Mouse (Mus musculus) liver, embryonic 16.5 days (tissue): ENCODE measurements at regions not wholly inside any gene's neighbourhood (a gene's known extent, or its start where the extent isn't known, plus 50 kb on each side); places are given as distances from the start of the nearest gene placed in this dataset.
A peak's percentile ranks its signal among the peaks of the same experiment; 100 is the strongest.

ENCODE experiments used
- ATAC-seq: fragments of 200-750 bp; cut with Nextera tagmentation; 2 replicates; pipeline ENCODE4 v1.8.0; 2017; ENCODE audit warnings: low read depth, mild to moderate bottlenecking, moderate number of reproducible peaks, moderate library complexity
- H3K27ac ChIP-seq: fragments of 300-500 bp; sonication (generic); 2 replicates; pipeline ENCODE4 v1.5.1; 2014; ENCODE audit warnings: mild to moderate bottlenecking, low read length
- H3K27me3 ChIP-seq: fragments of 300-500 bp; sonication (generic); 2 replicates; pipeline ENCODE4 v1.6.1; 2014; ENCODE audit warnings: low read depth, low read length, mixed read lengths; ENCODE audit not compliant: control insufficient read depth, insufficient read depth
- H3K36me3 ChIP-seq: fragments of 300-500 bp; sonication (generic); 2 replicates; pipeline ENCODE4 v1.6.1; 2014; ENCODE audit warnings: mild to moderate bottlenecking; ENCODE audit not compliant: control insufficient read depth, insufficient read depth
- H3K4me1 ChIP-seq: fragments of 300-500 bp; sonication (generic); 2 replicates; pipeline ENCODE4 v1.6.1; 2014; ENCODE audit warnings: low read depth, low read length, mixed read lengths; ENCODE audit not compliant: control insufficient read depth
- H3K4me2 ChIP-seq: fragments of 300-500 bp; sonication (generic); 2 replicates; pipeline ENCODE4 v1.6.1; 2014; ENCODE audit warnings: low read depth, low read length, mixed read lengths
- H3K4me3 ChIP-seq: fragments of 300-500 bp; sonication (generic); 2 replicates; pipeline ENCODE4 v1.5.1; 2014; ENCODE audit warnings: low read depth, mild to moderate bottlenecking, low read length
- H3K9ac ChIP-seq: fragments of 300-500 bp; sonication (generic); 2 replicates; pipeline ENCODE4 v1.6.1; 2014; ENCODE audit warnings: low read depth, low read length
- H3K9me3 ChIP-seq: fragments of 300-500 bp; sonication (generic); replicated peaks from 2 replicates; pipeline ENCODE4 v1.6.1; 2016; ENCODE audit warnings: low read length; ENCODE audit not compliant: control insufficient read depth
- WGBS: fragments of 180-500 bp; shearing (Covaris S2); extraction: QIAGEN DNeasy Blood & Tissue Kit; methylation state at CpG from one replicate; pipeline ENCODE4 v1.1.7; 2014; ENCODE audit not compliant: insufficient replicate concordance; 5-methylcytosine and 5-hydroxymethylcytosine counted together

DNA sequence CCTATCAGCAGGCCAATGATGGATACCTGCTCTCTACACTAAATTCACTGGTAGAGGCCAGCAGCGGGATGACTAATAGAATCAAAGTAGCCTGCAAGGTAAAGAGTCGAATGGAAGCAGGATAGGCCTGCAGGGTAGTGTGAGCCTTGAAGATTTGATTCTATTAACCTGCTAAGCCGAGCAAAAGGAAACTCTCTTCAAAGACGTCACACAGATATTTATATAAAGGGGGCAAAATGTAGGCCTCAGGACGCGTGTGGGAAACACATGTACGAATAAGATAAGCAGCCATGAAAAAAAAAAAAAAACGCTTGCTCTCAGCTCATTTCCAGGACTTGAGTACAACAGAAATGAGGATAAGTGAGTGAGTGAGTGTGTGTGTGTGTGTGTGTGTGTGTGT is 138.4 kb upstream of the D7Ertd443e start:
- WGBS, result 22% methylated on average over 8 of the region's 8 CpGs
- Histone ChIP-seq H3K9me3 (no peaks in the 10 kb centered on the region), H3K4me1 (peaks cover 22% of the 10 kb centered on the region), H3K9ac (no peak overlapping the region), H3K4me3 (no peak overlapping the region), H3K4me2 (0 out of 2 replicates have a peak overlapping the region, but pooled peaks have one; percentile 17), H3K27me3 (no peaks in the 10 kb centered on the region), H3K36me3 (no peaks in the 10 kb centered on the region), H3K27ac (peak overlapping the region; percentile 55)
- ATAC-seq, result peak; percentile 69

DNA sequence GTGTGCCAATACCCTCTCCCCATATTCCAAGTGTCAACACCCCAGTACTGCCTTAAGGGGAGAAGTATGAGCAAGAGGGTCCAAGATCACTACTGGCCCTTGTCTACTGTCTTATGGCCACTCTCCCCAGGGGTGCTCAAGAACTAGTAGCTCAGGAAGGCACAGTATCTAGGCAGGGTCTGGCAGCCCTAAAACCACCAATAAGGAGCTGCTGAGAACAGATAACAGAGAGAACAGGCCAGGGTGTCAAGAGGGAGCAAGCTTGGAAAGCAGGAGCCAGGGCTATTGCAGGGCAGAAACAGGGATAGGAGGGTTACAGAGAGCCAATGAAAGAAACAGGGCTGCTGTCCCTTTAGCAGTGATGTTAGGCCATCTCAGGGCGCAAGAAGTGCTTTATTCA is 139.6 kb upstream of the D7Ertd443e start:
- WGBS, result 70% methylated on average over 1 of the region's 1 CpGs

DNA sequence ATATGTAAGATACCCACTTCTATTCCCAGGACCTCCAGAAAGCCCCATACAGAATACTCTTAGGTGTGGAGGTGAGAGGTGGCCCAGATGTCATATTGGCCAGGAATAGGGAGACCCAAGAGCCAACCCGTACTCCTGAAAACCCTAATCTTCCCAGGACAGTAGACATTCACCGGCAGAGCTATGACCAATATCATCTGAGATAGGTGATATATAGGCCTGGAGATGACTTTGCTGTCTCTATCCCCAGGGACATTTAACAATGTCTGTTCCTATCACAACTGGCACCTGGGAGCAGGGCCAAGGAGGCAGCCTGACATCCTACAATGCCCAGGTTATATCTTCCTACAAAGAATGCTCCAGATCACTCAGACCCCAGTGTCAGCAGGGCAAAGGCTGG is 140.0 kb upstream of the D7Ertd443e start:
- no peaks in the 10 kb centered on the region for H3K27me3 ChIP-seq
- no peak overlapping the region for H3K4me3 ChIP-seq
- no peaks in the 10 kb centered on the region for H3K9me3 ChIP-seq
- H3K36me3 ChIP-seq, result no peaks in the 10 kb centered on the region
- no peak overlapping the region for H3K4me2 ChIP-seq
- 50% methylated on average over 2 of the region's 2 CpGs for WGBS
- H3K4me1 ChIP-seq, result peaks cover 22% of the 10 kb centered on the region
- peak; percentile 53 for ATAC-seq
- no peak overlapping the region for H3K9ac ChIP-seq
- no peak overlapping the region for H3K27ac ChIP-seq

More for the DNA sequence above, 139.6 kb upstream of the D7Ertd443e start:
- Histone ChIP-seq H3K4me1 (peaks cover 22% of the 10 kb centered on the region), H3K9ac (no peak overlapping the region), H3K4me2 (no peak overlapping the region), H3K27me3 (no peaks in the 10 kb centered on the region), H3K27ac (peak overlapping the region; percentile 41; the same call in 1 of the 2 replicates), H3K4me3 (no peak overlapping the region), H3K36me3 (no peaks in the 10 kb centered on the region), H3K9me3 (no peaks in the 10 kb centered on the region)
- ATAC-seq, result peak; percentile 87

DNA sequence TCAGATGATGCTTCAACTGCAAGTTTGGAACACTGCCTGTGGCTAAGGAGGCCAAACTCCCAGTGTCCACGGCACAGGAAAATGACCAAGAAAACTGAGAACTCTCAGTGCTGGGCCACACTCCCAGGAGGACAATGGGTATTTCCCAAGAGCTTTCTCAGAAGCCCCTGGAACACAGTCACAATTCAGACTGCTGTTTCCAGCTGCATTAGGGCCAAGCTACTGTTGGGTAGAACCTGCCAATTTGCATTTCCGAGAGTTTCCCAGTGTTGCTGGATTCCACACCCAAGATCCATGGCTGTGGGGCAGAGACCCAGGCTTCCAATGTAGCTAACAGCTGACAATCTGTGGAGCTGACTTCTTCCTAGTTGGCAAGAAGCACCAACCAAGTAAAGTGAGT is 141.9 kb upstream of the D7Ertd443e start:
- no peak overlapping the region for H3K27ac ChIP-seq
- WGBS, result 62% methylated on average over 2 of the region's 2 CpGs

DNA sequence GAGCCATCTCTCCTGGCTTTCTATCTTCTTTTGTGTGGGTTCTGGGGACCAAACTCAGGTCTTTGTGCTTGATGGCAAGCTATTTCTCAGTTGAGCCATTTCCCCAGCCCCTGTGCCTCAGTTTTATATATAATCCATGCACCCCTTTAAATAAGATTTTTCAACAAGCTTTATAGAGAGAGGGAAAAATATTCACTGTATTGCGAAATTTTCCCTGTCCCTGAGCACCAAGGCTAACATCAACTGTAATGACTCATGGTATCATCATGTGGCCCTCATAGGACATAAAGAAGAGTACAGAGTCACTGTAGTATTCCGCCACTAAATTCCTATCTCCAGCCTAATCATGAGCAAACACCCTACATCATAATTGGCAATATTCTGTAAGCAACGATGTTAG is 142.4 kb upstream of the Dock1 start:
- no peaks in the 10 kb centered on the region for H3K36me3 ChIP-seq
- ATAC-seq, result no peak
- 58% methylated on average over 3 of the region's 3 CpGs for WGBS
- H3K27me3 ChIP-seq, result no peaks in the 10 kb centered on the region
- H3K4me1 ChIP-seq, result peaks cover 22% of the 10 kb centered on the region
- no peak overlapping the region for H3K27ac ChIP-seq
- no peak overlapping the region for H3K9ac ChIP-seq
- H3K4me3 ChIP-seq, result no peak overlapping the region
- no peaks in the 10 kb centered on the region for H3K9me3 ChIP-seq
- H3K4me2 ChIP-seq, result no peak overlapping the region

More for the DNA sequence above, 141.9 kb upstream of the D7Ertd443e start:
- Histone ChIP-seq H3K4me1 (peaks cover 22% of the 10 kb centered on the region), H3K4me2 (no peak overlapping the region), H3K27me3 (no peaks in the 10 kb centered on the region), H3K9ac (no peak overlapping the region), H3K9me3 (no peaks in the 10 kb centered on the region), H3K36me3 (no peaks in the 10 kb centered on the region), H3K4me3 (no peak overlapping the region)
- ATAC-seq, result no peak

DNA sequence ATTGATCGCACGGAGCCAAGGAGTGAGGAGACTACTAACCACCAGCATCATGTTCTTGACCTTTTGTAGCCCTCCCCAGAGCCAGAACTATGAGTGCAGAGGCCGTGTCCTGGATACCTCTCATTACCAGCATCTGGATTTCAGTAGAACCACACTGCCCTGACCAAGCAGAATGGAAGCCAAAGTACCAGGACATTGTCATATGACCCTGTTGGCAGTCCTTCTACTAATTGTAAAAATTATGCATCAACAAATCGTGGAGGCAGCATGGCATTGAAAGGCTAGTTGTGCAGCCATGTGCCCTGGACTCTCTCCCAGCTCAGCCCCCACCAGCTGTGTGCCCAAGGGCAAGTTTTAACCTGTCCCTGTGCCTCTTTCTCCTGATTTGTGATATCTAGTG is 135.6 kb upstream of the Dock1 start:
- Histone ChIP-seq H3K9me3 (no peaks in the 10 kb centered on the region), H3K36me3 (no peaks in the 10 kb centered on the region), H3K4me1 (no peaks in the 10 kb centered on the region), H3K27me3 (no peaks in the 10 kb centered on the region), H3K27ac (no peak overlapping the region), H3K4me2 (no peak overlapping the region), H3K4me3 (no peak overlapping the region), H3K9ac (no peak overlapping the region)
- WGBS, result 65% methylated on average over 4 of the region's 4 CpGs
- ATAC-seq, result no peak

DNA sequence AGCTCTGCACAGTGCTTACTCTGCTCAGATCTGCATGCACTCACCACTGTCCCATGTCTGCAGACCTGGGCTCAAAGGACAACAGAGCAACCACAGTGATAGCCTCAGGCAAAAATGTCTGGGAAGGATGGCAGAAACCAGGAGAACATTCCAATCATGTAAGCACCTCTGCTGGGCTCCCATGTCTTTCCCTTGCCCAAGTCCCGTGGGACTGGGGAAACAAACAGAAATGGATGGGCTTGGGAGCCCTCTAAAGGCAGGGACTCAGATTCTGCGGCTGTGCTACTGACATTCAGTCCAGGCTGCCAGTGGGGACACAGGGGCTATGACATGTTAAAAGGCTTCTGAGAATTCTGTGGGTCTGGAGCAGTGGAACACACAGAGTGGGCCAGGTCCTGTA is 128.8 kb upstream of the Dock1 start:
- H3K9ac ChIP-seq, result no peak overlapping the region
- H3K9me3 ChIP-seq, result no peaks in the 10 kb centered on the region
- no peaks in the 10 kb centered on the region for H3K36me3 ChIP-seq
- no peak overlapping the region for H3K4me2 ChIP-seq
- WGBS, result 40% methylated on average over 2 of the region's 2 CpGs
- H3K4me3 ChIP-seq, result no peak overlapping the region
- no peak for ATAC-seq
- H3K27me3 ChIP-seq, result no peaks in the 10 kb centered on the region
- H3K4me1 ChIP-seq, result no peaks in the 10 kb centered on the region
- H3K27ac ChIP-seq, result no peak overlapping the region

DNA sequence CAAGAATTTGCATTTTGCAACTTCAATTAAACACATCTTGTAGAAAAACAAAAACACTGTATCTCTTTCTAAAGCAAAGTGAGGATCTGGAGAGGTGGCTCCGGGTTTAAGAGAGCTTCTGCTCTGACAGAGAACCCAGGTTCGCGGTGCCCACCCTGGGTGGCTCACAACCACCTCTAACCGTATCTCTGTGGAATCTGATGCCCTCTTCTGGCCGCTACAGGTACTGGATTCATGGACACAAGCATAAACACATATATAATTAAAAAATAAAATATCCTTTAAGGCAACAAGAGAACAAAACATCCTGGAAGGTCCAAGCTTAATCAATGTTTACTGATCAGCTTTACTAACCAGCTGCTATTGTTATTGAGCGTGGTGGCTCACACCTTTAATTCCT is 124.3 kb upstream of the Dock1 start:
- Histone ChIP-seq H3K27me3 (no peaks in the 10 kb centered on the region), H3K9me3 (no peaks in the 10 kb centered on the region), H3K4me3 (no peak overlapping the region), H3K36me3 (no peaks in the 10 kb centered on the region), H3K9ac (no peak overlapping the region), H3K4me1 (no peaks in the 10 kb centered on the region), H3K27ac (no peak overlapping the region), H3K4me2 (no peak overlapping the region)
- WGBS, result 52% methylated on average over 6 of the region's 6 CpGs
- ATAC-seq, result no peak

DNA sequence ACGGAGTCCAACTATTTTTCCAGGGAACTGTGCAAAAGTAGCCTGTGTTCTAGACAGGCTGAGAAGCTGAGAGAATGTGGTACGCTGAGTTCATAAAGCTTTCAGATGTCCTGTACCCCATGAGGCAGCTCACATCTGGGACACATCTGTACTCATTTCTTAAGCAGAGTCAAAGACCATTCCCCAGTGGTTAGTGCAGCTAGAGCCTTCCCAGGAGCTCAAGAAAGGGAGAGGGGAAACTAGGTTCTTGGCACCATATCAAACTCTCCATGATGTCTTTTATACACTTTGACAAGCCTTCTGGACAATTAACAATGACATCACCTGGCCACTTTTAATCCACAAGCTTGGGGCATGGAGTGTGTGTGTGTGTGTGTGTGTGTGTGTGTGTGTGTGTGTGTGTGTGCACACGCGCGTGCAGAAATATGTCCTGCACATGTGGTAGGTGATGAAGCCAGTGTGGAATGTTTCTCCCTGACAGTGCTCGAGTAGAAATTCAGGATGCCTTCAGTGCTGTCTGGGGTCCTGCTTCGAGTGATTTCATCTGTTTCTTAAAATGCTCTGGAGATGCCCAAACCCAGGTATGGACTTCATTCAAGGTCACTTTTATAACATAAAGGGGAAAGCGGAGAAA is 121.1 kb upstream of the Dock1 start:
- ATAC-seq, result no peak
- H3K27ac ChIP-seq, result no peak overlapping the region
- H3K27me3 ChIP-seq, result no peaks in the 10 kb centered on the region
- H3K4me3 ChIP-seq, result no peak overlapping the region
- WGBS, result 67% methylated on average over 8 of the region's 8 CpGs
- no peaks in the 10 kb centered on the region for H3K36me3 ChIP-seq
- H3K4me2 ChIP-seq, result no peak overlapping the region
- no peaks in the 10 kb centered on the region for H3K9me3 ChIP-seq
- H3K4me1 ChIP-seq, result no peaks in the 10 kb centered on the region
- H3K9ac ChIP-seq, result no peak overlapping the region
